Mouse (Mus musculus) G1E-ER4 (cell line): ENCODE measurements around the gene Cbx4. TPM values are rescaled to one million over a fixed set of nuclear protein-coding genes. Genes with fewer than 3 reads are reported as not detected.

Experiments
- GATA1 ChIP-seq: IDR thresholded peaks from one replicate; pipeline ENCODE4 v1.8.0; 2012; ENCODE audit warnings: low read length, inconsistent platforms
- polyA plus RNA-seq: library from polyadenylated mRNA; stranded (reverse); fragments of >175 nt; gene quantifications from 2 replicates; pipeline ENCODE4 v1.2.3, GENCODE M21; 2012

Cbx4 gene
- polyA plus RNA-seq, 1 experiment, result not detected

DNA sequence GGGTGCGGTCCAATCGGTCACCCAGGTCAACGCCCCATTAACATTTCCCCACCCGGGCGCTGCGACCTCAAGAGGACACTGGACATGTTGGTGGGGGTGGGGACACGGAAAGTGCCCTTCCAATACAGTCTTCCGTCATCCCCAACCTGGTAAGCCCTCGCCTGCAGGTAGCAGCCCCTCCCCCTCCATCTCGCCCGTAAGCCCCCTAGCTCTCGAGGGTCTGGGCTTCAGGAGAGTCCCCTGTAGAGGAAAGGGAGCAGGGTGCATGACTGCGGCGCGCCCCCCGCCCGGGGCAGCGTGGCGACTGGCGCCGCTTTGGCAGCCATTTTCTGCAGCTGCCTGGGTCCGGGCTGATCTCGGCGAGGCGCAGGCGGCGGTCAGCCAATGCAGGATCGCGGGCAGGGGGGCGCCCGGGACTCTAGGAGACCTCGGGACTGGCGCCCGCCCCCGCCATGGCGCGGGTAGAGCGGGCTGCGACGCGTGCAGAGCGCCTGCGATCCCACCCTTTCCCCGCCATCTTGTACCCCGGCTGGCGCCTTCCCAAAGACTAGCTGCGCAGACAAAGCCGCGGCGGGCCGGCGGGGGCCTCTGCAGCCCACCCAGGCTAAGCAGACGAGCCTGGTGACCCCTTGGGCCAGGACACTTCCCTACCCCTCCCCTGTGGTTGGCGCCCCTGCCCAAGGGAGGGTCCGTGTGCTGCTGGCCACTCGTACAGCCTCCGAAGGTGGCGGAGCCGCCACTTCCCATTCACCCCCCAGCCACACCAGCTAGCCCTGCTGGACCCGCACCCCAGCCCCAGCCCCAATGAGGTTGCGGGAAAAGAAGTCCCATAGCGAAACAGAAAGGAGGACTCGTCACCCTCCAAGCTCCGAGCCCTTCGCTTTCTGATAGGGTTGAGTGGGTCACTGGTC lies 29.5 kb downstream of the Cbx4 start:
- no peak for TF ChIP-seq GATA1

DNA sequence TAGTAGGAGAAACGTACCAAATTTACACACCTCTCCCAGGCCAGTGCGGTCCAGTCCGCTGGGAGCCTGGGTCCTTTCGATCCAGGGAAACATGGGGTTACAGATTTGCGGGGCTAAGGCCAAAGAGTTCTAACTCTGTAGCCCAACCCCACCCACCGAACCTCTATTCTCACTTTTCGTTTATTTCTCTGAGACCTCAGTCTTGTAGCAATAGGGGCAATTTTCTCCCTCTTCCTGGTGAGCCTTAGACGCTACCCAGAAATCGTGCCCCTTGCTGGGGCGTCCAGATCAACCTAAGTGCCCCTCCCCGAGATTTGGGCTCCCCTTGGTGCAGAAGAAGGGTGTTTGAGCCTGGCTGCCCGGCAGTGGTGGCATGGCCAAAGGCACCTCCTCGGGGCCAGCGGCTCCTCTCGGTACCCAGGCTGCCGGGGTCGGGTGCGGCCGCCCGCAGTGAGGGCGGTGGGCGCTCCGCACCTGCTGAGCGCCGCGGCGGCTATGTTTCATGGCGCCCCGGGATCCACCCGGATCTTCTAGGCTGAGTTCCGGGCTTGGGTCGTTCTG lies 30.4 kb downstream of the Cbx4 start:
- no peak for TF ChIP-seq GATA1

- TF ChIP-seq GATA1, result no peak
Measured at GRCm38 (mm10) chr11:119054351-119055345, 31.4 kb downstream of the Cbx4 start.

DNA sequence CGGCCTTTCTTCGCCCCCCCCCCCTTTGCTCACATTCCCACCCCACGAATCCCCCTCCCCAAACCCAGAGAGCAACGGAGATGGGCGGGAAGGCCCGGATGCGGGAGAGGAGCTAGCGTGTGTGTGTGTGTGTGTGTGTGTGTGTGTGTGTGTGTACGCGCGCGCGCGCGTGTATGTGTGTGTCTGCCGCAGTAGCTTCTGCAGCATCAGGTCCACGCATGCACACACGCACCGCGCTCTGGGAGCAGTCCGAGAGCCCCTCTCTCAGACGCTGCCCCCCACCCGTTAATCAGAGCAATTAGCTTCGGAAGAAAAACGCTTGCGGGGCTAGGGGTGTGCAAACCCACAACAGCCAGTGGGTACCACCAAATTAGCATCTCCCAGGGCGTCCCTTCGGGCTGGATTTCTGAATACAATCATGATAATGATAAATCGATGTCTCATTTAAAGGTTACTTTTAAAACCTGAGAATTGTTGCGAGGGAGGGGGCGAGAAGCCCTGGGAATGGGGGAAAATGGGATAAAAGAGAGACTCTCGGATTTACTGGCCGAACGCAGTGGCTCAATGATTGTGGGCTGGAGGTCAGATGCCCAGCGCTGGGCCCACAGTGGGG lies 32.2 kb downstream of the Cbx4 start:
- TF ChIP-seq GATA1, result no peak

- no peak for TF ChIP-seq GATA1
Measured at GRCm38 (mm10) chr11:119053257-119053670, 32.8 kb downstream of the Cbx4 start.

DNA sequence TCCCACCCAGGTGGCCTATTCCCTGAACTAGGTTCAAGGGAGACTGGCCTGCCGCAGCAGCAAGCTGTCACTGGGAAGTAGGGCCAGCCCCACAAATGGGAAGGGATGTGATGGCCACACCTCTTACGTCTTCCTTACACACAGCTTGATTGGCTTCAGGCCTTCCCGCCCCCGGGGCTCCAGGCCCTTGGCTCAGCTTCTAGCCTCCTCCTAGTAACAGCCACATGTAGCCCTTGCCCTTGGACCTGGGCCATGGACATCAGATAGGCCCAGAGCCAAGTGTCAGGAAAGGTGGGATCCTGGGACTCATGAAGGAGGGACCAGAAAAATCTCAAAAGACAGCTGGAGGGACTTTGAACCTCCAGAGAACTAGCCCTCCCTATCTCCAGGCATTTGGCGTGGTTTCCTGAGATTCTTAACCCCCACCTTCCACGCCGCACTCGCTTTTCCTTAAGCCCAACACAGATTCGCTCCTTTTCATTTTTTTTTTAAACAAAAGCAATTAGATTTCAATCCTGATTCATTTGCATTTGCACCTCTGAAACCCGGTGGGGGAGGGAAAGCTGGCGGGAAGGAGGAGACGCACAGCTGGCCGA lies 33.3 kb downstream of the Cbx4 start:
- TF ChIP-seq GATA1, result no peak

- no peak for TF ChIP-seq GATA1
Measured at GRCm38 (mm10) chr11:119051927-119052660, 33.9 kb downstream of the Cbx4 start.

DNA sequence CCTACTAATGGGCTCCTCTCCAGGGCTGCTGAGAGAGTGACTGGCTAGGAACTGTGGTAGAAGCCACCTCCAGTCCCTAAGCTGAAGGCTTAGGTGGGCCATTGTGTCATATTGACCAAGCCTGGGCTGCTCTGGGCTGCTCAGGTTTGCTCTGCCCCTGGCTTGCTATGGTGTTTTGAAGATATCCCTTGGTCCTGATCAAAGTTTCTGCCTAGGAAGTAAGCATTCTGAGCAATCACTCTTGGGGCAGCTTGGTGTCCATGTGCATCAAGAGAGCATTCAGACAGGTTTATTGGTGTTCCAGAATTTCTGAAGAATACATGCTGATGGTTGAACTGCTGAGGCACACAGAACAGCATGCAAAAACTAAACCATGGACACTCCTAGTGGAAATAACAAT lies 34.6 kb downstream of the Cbx4 start:
- TF ChIP-seq GATA1, result no peak

- TF ChIP-seq GATA1, result no peak
Measured at GRCm38 (mm10) chr11:119050361-119050760, 35.7 kb downstream of the Cbx4 start.

DNA sequence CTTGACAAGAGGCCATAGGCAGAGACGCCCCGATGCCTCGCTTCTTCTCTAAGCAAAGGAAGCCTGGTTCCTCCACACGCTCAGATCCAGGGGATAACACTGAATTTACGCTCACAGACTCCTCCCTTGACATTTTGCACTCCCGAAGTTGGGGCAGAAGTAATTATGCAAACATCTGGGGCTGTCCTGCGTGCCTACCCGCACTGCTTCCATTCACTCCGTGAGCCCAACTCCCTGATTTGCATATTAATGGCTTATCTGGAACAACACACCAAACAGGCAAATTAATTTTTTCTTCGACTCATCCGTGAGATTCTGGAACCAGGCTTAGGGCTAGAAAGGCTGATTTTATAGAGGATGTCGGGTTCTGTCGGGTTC lies 37.9 kb downstream of the Cbx4 start:
- no peak for TF ChIP-seq GATA1

DNA sequence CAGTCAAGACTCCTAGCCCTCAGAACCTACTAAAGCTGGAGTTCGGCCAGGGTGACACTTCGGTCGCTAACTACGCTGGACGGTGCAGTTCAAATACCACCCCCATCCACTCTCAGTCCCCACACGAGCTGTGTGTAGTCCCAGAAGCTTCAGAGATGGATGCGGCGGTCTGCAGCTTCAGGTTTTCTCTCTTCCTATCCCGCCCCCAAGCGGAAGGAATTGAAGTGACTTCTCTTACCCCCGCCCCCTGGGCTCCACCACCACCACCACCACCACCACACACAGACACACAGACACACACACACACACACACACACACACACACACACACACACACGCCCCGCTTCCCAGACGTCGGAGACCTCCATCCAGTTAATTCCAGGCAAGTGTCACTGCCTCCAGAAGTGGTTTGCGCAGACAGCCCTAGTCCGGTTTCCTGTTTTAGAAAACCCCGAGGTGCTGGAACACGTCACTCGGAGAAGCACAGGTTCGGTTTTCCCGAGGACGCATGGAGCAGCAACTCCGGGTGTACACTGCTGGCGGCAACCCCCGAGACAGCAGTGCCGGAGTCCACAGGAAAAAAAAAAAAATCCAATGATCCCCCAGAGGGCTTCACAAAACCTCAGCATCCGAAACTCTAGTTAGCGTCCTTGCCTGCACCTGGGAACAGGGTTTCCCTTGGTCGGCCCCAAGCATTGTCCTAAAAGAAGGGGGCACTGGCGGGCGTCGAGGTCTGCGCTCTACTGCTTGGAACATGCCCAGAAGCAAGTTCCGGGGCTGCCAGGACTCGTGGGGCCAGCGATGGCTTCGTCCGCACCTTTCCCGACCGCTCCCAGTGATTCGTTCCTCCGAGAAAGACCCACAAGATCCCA lies 38.5 kb downstream of the Cbx4 start:
- TF ChIP-seq GATA1, result no peak

- TF ChIP-seq GATA1, result no peak
Measured at GRCm38 (mm10) chr11:119046601-119047245, 39.3 kb downstream of the Cbx4 start.
